22 mouse cellular contexts compared by ENCODE assay signal in the genomic region with DNA sequence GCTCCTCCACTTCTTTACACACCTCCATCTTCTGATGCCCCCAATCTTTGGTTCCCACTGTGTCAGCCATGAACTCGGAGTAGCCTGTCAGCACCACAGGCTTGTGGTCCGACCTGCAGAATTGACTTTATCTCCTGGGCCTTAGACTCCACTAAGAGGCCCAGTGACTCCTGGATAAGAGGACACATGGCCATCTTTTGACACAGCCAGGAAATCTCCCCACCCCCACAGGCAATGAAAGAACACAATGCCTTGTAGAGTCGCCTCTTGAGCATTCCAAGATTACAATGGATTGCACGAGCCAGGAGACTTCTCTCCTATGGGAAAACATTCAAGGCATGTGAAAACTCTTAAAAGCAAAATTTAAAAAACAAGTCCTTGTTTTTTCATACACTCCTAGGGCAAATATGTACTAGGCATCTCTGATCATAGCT. TPM values are rescaled to one million over a fixed set of nuclear protein-coding genes. Genes with fewer than 3 reads are reported as not detected.
DNase-seq lines count a peak whose midpoint lies in the region; ATAC-seq and TF ChIP-seq lines count a peak whose summit lies in the region.
"Had no signal": no experiment of that assay in that cellular context is flagged by ENCODE, and none has a peak within 500 bp of the region (broad histone marks: within the 10 kb centered on the region; RNA-seq: fewer than 3 reads in every experiment).

No protein-coding gene starts in this region.

- H3K27me3 ChIP-seq in heart, embryonic 11.5 days (ENCODE audit: control insufficient read depth, insufficient read depth, low read length): peaks cover 57% of the 10 kb centered on the region
- H3K27me3 ChIP-seq in heart, postnatal 0 days (ENCODE audit: control insufficient read depth, insufficient read depth, low read length): peaks cover 47% of the 10 kb centered on the region
- H3K27me3 ChIP-seq: embryonic facial prominence, embryonic 12.5 days; forebrain, embryonic 13.5 days; midbrain, embryonic 13.5 days; neural tube, embryonic 13.5 days; Patski had no signal

- TF ChIP-seq CTCF in heart, postnatal 0 days (IDR thresholded peaks at IDR 0.05; ENCODE audit: low read depth): no peak

- ATAC-seq in heart, embryonic 11.5 days (replicated peaks; ENCODE audit: insufficient number of reproducible peaks, low FRiP score, low TSS enrichment): peak; percentile 63
- peak; percentile 66; the same call in 1 of the 2 replicates for ATAC-seq in heart, postnatal 0 days (ENCODE audit: insufficient read depth, low read depth)
- no peak for ATAC-seq in CD4-positive, CD25-positive, alpha-beta regulatory T cell, adult 4 months
- ATAC-seq: activated CD4-positive, CD25-positive, alpha-beta regulatory T cell, adult 4 months; forebrain, embryonic 13.5 days; midbrain, embryonic 13.5 days; Patski had no signal

- no peak overlapping the region for H3K4me2 ChIP-seq in heart, embryonic 11.5 days
- H3K4me2 ChIP-seq in heart, postnatal 0 days (ENCODE audit: low read depth, low read length): no peak overlapping the region
- H3K4me2 ChIP-seq: embryonic facial prominence, embryonic 12.5 days; forebrain, embryonic 13.5 days; midbrain, embryonic 13.5 days; neural tube, embryonic 13.5 days had no signal

- no peak overlapping the region for H3K27ac ChIP-seq in heart, embryonic 11.5 days (ENCODE audit: low read depth, low read length)
- no peak overlapping the region for H3K27ac ChIP-seq in heart, postnatal 0 days (ENCODE audit: low read depth)
- H3K27ac ChIP-seq: embryonic facial prominence, embryonic 12.5 days; forebrain, embryonic 13.5 days; kidney, postnatal 0 days; midbrain, embryonic 13.5 days; neural tube, embryonic 13.5 days had no signal

- no peak for TF ChIP-seq EP300 in heart, postnatal 0 days (IDR thresholded peaks at IDR 0.05; ENCODE audit: low read depth)

- no peak overlapping the region for H3K4me3 ChIP-seq in heart, embryonic 11.5 days (ENCODE audit: low read depth, low read length)
- H3K4me3 ChIP-seq in heart, postnatal 0 days (ENCODE audit: low read depth, low read length): no peak overlapping the region
- H3K4me3 ChIP-seq: embryonic facial prominence, embryonic 12.5 days; erythroblast, embryonic 14.5 days; forebrain, embryonic 13.5 days; midbrain, embryonic 13.5 days; neural tube, embryonic 13.5 days had no signal

- 15% methylated on average over 4 of the region's 4 CpGs for WGBS in heart, embryonic 11.5 days (ENCODE audit: insufficient replicate concordance)
- WGBS in heart, postnatal 0 days: 14% methylated on average over 4 of the region's 4 CpGs

- DNase-seq in kidney, postnatal 10 days: peak; percentile 22
- DNase-seq in kidney, adult 11 months: no peak
- no peak for DNase-seq in heart, postnatal 0 days (ENCODE audit: low spot score)
- DNase-seq in lung, postnatal 25 days (ENCODE audit: low spot score): peak; percentile 56
- no peak for DNase-seq in natural killer cell, adult 2 months (ENCODE audit: low spot score in 2 of 2)
- DNase-seq: adrenal gland, postnatal 14 days; cerebellum, postnatal 10 days; gastrocnemius, postnatal 25 days; left cerebral cortex, postnatal 4 days; liver; thymus, postnatal 14 days had no signal

- no peaks in the 10 kb centered on the region for H3K9me3 ChIP-seq in heart, embryonic 11.5 days (replicated peaks; ENCODE audit: control insufficient read depth, low read length)
- no peaks in the 10 kb centered on the region for H3K9me3 ChIP-seq in heart, postnatal 0 days (replicated peaks; ENCODE audit: control insufficient read depth, low read length)
- H3K9me3 ChIP-seq: embryonic facial prominence, embryonic 12.5 days; forebrain, embryonic 13.5 days; midbrain, embryonic 13.5 days; neural tube, embryonic 13.5 days had no signal

- no peak overlapping the region for H3K9ac ChIP-seq in heart, embryonic 11.5 days (ENCODE audit: low read depth, low read length)
- no peak overlapping the region for H3K9ac ChIP-seq in heart, postnatal 0 days (replicated peaks; ENCODE audit: low read depth, low read length)
- H3K9ac ChIP-seq: embryonic facial prominence, embryonic 12.5 days; forebrain, embryonic 13.5 days; midbrain, embryonic 13.5 days; neural tube, embryonic 13.5 days had no signal

- no peaks in the 10 kb centered on the region for H3K36me3 ChIP-seq in heart, embryonic 11.5 days (ENCODE audit: control insufficient read depth, insufficient read depth, low read length)
- no peaks in the 10 kb centered on the region for H3K36me3 ChIP-seq in heart, postnatal 0 days (replicated peaks; ENCODE audit: control insufficient read depth, insufficient read depth, low read length)
- H3K36me3 ChIP-seq: embryonic facial prominence, embryonic 12.5 days; midbrain, embryonic 13.5 days; neural tube, embryonic 13.5 days had no signal

- H3K4me1 ChIP-seq in heart, embryonic 11.5 days (ENCODE audit: control insufficient read depth, insufficient read depth, low read length): peaks cover 10% of the 10 kb centered on the region; the same call in 1 of the 2 replicates
- peaks cover 16% of the 10 kb centered on the region for H3K4me1 ChIP-seq in heart, postnatal 0 days (ENCODE audit: control insufficient read depth, insufficient read depth)
- H3K4me1 ChIP-seq: forebrain, embryonic 13.5 days had no signal

RNA-seq across cellular contexts. Expression of a gene that starts 30.1 kb away (rescaled TPM):
- polyA plus RNA-seq in heart, embryonic 11.5 days (2014; fragmentation: Nextera tagmentation; extraction: Ambion mirVana): 28.2 and 32.8 TPM in 2 replicates
- 30.0 and 33.8 TPM in 2 replicates for total RNA-seq in heart, postnatal 0 days (2014; rRNA removed; ENCODE audit: low replicate concordance)
- polyA plus RNA-seq in heart, postnatal 0 days (2015; fragmentation: Nextera tagmentation; extraction: Ambion mirVana): 19.0 and 21.1 TPM in 2 replicates
- not detected for polyA plus RNA-seq in CD4-positive, CD25-positive, alpha-beta regulatory T cell, adult 4 months (2017; shearing (Covaris generic))
- total RNA-seq: megakaryocyte progenitor cell, adult 5-6 weeks had no signal
- polyA plus RNA-seq: erythroblast, embryonic 14.5 days had no signal

RNA-seq across cellular contexts. Expression of a gene that starts 39.6 kb away (rescaled TPM):
- polyA plus RNA-seq in heart, embryonic 11.5 days (2014; fragmentation: Nextera tagmentation; extraction: Ambion mirVana): 128 and 136 TPM in 2 replicates
- 97.4 and 108 TPM in 2 replicates for total RNA-seq in heart, postnatal 0 days (2014; rRNA removed; ENCODE audit: low replicate concordance)
- polyA plus RNA-seq in heart, postnatal 0 days (2015; fragmentation: Nextera tagmentation; extraction: Ambion mirVana): 56.7 and 69.9 TPM in 2 replicates
- not detected for polyA plus RNA-seq in CD4-positive, CD25-positive, alpha-beta regulatory T cell, adult 4 months (2017; shearing (Covaris generic))
- polyA plus RNA-seq: activated CD4-positive, CD25-positive, alpha-beta regulatory T cell, adult 4 months; erythroblast, embryonic 14.5 days had no signal

Comparison
In these comparisons a context has a peak if more than half of its experiments do, and no peak if none do; other contexts are left out.
1. DNase-seq: peak in kidney, postnatal 10 days (single experiment) and lung, postnatal 25 days (single experiment); none in kidney, adult 11 months (single experiment), heart, postnatal 0 days (single experiment) and natural killer cell, adult 2 months (0 of 2).
2. RNA of a gene that starts 30.1 kb away (polyA plus RNA-seq): 28.2 to 32.8 TPM in heart, embryonic 11.5 days and 19.0 to 21.1 TPM in heart, postnatal 0 days; not detected in CD4-positive, CD25-positive, alpha-beta regulatory T cell, adult 4 months; every median in the first group is over 10 times any median in the second.
3. RNA of a gene that starts 39.6 kb away (polyA plus RNA-seq): 128 to 136 TPM in heart, embryonic 11.5 days and 56.7 to 69.9 TPM in heart, postnatal 0 days; not detected in CD4-positive, CD25-positive, alpha-beta regulatory T cell, adult 4 months; every median in the first group is over 10 times any median in the second.